Mouse (Mus musculus) layer of hippocampus, postnatal 36 days (tissue): ENCODE measurements at regions not wholly inside any gene's neighbourhood (a gene's known extent, or its start where the extent isn't known, plus 50 kb on each side); places are given as distances from the start of the nearest gene placed in this dataset.

Experiments used
- DNase-seq, 2 experiments: peaks; one replicate each; pipeline ENCODE4 v3.0.0; 2022

DNA sequence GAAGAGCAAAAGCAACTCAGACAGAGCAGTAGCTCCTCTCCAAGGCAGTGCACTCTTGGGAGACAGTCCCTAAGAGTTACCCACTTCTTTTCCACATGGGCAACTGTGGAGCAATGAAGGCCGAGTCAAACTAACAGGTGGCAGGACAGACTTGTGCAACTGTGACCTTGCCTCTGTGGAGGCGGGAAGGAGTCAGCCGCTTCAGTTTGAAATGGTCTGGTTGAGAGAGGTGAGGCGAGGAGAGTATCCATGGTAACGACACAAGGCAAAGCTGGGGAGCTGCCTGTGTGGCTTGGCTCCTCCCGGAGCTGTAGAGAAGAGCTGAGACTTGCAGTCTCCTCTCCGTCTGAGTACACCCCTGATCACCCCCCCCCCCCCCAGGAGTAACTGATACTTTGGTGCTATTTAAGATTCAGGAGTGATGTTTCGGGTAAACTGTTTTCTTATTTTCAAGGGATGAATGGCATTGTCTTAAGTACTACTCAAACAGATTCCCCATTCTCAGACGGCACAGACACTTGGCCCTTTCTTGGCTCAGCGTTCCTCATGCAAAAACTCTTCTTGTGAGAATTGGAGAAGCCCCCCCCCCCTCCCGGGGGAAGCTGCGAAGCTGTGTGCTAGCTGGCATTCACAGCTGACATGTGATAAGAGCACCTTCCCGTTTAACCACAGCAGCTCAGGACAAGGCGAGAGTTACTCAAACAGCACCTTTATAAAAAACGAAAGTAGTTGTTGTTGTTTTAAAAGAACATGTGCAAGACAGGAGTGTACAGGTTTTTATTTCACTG lies 54.9 kb upstream of the Chst1 start:
- peak; percentile 7 to 17 for DNase-seq

DNA sequence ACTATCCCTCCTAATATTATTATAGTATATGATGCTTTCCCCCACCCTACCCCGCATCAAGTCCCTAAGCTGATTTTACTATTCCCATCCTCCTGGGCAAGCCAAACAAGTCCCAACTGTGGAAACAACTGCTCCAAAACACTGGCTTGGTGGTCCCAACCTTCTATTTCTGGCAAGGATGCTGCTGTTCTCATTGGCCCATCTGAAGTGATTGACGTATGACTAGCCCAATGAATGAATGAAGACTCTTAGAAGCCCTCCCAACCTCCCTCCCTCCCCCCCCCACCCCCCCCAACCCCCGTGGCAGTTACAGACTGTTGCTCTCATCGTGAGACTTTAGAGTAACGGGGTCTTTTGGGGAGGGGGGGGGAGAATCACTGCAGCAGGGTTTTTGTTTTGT lies 58.7 kb upstream of the Chst1 start:
- no peak for DNase-seq

DNA sequence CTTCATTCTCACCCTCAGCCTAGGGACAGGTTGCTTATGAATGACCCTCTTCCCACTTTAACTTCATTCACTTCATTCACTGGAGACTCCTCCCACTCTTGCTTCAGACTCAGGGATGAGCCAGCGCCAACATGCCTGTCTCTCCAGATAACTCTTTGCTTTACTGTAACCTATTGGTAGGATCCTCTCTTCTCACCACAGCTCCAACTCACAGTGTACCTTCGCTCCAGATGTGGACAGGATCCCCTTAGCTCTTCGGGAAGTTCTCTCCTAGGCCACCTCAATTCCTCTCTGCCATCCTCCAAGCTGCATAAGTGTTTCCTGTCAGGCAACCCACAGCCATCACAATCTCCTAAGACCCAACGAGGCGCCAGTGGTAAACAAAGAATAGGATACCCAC lies 67.5 kb upstream of the Chst1 start:
- no peak for DNase-seq

DNA sequence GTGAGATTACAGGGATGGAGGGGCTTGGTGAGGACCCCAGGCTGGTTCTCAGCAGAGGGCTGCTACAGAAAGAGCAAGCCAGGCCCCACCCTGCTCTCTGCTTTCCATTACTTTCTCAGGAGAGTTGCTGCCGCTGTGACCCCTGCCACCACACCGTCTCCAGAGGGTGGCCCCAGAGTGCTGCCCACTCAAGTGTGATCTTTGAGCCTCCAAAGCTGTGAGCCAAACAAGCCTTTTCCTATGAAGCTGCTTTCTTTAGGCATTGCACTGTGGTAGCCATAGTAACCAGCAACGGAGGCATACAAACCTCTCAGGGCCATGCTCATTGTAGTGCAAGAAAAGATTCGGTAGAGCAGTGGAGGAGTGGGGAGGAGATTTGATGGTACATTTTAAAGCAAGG lies 68.8 kb upstream of the Chst1 start:
- no peak for DNase-seq

DNA sequence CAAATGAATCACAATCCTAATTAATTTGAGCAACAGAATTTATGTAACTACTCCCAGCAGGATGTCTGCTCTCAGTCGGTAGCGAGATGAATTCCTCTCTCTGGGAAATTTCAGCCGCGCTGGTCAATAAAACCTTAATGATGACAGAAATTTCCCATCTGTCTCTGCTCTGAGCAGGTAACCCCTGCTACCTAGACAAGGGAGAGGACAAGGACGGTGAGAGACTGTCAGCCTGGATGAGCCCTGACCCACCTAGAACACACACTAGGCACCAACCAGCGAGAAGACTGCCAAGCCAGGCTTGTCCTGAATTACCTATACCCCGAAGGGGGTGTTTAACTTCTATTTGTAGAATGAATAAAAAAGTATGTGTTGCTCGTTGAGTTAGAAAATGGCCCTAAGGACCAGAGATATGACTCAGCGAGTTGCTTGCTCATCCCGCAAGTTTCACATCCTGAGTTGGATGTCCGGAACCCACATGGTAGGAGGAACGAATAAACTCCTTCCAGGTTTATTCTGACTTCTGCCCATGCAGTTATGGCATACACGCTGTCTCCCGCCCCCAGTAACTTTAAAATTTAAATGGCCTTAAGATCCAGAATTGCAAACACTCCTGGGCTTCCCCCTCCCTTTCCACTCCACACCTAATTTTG lies 69.5 kb upstream of the Slc35c1 start:
- DNase-seq = no peak

DNA sequence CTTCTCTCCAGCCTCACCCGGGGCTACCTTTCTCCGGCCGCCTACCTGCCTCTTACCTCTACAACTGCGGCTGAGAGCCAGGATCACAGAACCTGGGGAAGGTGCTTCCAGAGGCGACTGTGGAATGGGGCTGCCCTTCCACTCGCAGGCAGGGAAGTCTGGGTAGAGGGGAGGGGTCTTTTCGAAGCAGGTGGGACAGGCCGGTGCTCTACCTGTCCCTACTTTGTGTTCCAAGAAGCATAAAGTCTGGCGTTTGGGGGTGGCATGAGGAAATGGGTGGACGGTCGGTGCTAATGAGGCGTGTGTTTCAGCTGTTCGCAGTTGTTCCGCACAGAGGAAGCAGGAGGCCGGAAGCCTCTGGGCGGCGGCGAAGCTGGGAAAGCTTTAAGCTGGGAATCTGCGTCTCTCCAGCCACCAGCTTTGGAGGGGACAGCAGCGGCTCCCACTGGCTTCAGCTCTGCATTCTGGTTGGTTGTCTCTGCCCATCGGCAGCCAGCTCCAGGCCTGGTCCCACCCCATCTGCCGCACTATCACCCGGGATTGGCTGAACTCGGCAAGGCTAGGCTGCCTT lies 68.8 kb upstream of the Slc35c1 start:
- DNase-seq = peak; percentile 88 to 89

DNA sequence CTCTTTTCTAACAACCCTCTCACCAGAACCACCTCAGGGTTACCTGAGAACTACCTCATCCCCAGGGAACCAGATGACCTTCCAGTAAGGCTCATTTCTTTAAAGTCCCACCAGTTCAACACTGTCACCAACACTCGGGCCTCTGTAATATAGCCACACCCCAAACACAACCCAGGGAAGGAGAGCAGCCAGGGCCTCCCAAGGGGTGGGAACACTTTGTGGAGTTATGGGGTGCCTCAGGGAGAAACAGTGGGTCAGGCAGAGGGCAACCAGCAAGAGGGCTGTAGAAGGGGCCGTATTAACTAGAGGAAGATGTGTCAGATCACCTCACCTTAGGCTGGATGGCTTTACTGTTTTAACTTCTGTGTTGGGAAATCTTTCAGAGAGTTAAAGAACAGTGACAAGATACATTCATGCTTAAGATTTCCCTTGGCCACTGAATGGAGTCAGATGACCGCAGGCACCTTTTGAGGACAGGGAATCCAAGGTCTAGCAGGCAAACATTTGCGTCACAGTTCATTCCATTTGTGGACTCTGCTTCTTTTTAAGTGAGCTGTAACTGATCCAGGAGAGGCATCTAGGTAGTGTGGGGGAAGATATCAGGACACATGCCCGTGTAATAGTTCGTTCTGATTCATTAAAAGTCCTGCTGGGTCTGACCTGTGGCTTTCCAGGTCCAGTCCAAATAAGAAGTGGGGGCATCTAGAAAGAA lies 67.9 kb upstream of the Slc35c1 start:
- DNase-seq = no peak

DNA sequence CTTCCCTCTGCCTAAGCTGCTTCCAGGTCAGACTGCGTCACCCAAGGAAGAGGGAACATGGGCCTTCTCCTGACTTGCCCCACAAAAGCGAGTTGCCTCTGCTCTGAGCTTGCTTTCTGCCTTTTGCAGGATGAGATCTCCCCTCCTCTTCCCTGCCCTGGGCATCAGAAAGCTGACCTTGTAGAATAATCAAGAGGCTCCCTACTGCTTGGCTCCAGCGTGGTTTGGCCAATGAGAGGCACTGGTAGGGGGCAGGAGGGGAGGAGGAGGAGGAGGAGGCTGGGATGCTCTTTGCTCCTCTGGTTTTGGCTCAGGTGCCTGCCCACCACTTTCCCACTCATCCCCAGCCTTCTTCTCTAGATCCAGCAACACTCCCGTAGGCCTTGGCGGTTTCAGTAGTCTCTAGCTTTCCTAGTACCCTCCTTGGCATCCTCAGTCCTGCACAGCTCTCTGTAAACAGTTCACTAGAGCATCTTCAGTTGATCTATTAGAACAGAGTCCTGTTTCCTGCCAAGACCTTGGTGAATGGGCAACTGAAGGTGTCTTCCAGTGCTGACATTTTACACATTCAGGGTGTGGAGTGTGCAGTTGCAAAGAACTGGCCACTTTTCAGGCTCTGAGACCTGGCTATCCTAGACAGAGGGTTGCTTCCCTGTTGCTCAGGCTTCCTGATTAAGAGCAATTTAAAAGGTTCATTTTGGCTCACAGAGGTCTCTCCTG lies 66.5 kb upstream of the Slc35c1 start:
- no peak for DNase-seq

DNA sequence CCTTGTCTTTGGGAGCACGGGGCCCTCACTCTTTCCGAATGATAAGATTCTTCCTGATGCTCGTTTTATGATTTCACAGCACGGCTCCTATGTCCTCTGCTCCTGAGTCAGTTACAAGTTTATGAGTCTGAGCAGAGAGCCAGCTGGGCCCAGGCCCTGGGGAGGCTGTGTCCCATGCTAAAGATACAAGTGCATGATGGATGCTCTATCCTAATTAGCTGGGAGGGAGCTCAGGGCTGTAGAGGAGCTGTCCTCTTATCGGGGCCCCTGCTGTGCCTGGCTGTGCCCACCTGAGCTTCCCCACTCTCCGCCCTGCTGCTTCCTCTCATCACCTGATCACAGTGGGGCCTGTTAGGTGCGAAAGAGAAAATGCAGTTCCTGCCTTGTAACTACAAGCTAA lies 65.3 kb upstream of the Slc35c1 start:
- DNase-seq = no peak

DNA sequence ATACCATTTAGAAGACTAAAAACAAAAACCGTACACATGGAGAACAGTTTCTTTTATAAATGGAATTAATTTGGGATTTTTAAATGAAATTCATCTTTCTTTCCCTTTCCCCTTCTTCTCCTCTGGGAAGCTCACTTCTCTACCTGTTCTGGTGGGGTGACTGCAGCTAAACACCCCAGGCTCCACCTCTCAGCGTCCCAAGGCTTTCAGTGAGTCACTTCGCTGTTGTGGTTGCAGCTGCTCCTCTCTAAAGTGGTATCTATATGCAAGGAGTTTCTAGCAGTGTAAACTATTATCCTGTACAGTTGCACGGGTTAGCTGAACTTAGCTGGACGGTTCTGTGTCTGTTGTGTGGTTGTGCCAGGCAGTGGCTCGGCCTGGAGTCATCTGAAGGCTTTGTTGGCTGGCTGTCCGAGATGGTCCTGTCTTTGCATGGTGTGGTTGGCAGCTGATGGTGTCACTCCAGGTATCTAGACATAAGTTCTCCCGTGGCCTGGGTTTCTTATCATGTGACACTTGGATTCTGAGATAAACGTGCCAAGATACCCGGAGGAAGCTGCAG lies 64.8 kb upstream of the Slc35c1 start:
- DNase-seq = no peak

DNA sequence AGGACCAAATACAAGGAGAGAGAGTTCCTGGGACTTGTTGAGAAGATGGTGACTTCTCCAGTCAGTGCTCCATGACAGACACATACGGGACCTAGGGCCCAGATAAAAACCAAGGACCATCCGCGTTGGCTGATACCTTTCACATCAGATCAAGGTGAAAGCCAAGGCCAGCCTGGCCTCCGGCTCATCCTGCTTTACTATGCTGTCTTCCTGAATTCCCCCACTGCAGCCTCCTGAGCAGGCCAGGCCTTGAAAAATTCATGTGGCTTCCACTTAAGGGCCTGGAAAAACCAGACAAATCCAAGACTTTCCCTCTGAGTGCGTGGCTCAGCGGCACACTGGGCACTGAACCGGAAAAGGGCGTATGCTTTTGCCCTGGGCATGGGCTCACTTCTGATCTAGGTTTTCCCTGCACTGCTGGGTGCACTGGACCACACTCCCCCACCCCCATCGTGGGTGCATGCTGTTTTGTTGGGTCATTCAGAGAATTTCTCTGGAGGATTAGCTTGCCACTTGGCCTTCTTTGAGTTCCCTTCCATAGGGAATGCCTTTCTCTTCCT lies 64.1 kb upstream of the Slc35c1 start:
- no peak for DNase-seq

DNA sequence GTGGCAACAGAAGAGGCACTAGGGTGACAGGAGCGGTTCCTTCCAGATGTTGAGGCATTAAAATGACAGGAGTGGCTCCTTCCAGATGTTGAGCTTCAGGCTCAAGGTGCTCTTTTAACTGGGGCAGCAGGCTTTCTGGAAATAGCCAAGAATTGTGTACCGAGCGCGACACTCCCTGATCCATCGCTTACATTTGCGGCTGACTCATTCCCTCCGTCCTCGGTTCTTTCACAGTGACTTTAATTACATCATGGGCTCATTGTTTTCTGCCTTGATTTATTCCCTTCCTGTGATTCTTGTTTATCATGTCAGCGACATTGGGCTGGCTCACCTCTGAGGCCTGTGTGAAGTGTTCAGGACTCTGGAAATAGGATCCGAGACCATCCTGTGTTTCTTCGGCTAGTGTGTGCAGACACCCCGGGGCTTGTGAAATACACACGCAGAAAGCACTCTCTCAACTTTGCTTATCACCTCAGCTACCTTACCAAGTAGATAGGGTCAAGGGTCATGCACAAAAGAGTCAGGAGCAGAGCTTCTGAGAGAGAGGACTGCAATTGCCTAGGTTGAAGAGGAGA lies 63.1 kb upstream of the Slc35c1 start:
- DNase-seq = no peak

DNA sequence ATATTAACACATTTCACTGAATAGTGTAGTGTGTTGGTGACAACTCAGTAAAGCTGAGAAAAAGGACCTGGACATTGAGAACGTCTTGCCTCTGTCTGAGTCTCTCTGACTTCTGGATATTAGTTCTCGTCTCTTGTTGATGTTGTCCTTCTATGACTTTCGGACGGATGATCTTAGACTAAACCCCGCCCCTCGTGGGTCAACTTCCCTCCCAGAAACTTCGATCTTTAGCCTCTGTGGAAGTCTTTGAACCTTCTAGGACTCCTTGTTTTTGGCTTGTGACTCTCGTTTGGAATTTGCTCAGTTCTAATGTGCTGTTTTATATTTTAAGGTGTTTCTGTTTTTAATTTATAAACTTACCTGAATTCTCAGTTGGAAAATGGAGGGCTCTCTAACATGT lies 61.2 kb upstream of the Slc35c1 start:
- no peak for DNase-seq

DNA sequence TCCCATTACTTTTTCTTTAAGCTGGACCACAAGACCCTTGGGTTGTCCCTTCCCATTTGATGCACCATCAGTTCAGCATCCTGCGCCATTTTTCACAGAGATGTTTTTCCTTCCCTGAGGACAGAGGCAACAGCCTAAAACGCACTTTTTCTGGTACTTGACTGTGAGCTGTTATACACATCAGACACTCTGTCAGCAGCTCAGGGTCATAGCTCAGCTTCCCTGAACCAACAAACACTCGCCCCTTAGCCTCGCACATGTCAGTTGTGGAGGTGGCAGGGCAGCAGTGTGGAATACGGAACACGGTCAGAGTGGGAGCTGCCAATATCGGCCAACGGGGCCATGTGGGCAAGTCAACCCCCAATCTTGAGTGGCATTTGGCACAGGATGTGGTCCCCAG lies 59.1 kb upstream of the Slc35c1 start:
- no peak for DNase-seq

DNA sequence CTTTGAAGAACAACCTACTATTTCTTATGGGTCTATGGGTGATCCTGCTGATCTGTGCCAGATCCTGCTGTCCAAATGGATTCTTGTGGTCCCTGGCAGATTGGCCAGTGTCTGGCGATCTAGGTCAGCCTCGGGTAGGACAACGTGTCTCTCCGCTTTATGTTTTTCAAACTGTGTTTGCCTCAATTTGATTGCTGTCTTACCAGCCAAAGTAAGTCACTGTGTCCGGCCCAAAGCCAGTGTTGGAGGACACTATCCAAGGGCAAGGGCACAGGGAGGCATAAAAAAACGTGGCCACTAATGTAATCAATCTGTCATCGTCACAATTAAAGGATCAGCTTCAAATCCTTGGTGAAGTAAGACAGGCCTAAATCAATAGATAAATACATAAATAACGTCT lies 58.6 kb upstream of the Slc35c1 start:
- DNase-seq = no peak

DNA sequence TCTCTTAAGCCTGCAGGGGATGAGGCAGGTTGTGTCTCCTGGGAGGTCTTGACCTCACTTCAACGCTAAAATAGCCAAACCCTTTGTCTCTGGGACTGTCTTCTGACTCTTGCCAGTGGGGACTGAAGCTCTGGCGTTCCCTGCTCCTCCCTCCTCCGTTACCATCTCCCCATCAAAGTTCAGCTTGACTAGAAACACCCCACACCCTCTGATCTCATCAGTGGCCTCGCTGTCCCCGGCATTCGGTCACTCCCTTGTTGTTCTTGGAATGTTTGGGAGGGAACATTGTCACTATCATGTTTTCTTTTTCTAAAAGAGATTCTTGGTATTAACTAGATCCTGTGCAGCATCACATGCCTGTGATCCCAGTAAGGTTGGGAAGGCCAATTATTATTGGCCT lies 54.6 kb upstream of the Slc35c1 start:
- DNase-seq = no peak

DNA sequence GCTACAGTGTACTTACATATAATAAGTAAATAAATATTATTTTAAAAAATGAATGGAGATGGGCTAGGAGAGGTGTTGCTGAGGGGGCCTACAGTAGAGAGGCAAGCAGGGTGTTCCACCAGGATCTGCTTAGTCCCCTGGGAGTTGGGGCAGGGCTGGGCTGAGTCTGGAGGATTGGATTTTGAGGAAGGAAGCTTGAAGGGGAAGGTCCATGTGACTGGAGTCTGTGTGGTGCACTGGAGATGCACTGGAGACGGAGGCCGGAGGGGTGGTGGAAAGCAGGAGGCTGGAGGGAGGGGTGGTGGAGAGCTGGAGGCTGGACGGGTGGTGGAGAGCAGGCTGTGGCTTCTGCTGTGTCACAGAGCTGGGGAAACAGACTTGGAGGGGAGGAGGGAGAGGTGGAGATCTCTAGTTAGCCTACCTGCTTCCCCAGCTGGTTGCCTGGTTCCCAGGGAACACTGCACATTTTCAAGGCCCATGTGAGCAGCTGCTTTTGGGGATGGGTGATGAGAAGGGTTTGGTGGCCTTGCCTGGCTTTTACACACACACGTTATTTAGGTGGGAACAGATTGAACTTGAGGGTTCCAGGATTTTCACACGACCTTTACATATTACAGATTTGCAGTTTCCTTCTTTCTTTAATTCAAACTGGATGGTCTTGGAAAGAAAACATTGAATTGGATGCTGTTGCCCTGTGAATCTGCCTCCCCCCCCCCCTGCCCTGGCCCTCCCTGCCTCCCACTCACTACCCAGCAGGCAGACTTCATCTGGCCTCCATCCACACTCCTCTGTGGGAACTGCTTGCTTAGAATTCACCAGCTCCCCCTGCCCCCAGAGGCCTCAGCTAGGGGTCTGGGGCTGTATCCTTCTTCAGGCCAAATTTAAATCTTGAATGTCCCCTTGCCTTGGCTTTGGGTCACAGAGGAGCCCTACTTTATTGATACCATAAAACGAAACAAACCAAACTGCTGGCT lies 51.7 kb upstream of the Slc35c1 start:
- no peak for DNase-seq
